Mouse (Mus musculus): ENCODE data around the gene Yrdc.

The Yrdc gene

DNA sequence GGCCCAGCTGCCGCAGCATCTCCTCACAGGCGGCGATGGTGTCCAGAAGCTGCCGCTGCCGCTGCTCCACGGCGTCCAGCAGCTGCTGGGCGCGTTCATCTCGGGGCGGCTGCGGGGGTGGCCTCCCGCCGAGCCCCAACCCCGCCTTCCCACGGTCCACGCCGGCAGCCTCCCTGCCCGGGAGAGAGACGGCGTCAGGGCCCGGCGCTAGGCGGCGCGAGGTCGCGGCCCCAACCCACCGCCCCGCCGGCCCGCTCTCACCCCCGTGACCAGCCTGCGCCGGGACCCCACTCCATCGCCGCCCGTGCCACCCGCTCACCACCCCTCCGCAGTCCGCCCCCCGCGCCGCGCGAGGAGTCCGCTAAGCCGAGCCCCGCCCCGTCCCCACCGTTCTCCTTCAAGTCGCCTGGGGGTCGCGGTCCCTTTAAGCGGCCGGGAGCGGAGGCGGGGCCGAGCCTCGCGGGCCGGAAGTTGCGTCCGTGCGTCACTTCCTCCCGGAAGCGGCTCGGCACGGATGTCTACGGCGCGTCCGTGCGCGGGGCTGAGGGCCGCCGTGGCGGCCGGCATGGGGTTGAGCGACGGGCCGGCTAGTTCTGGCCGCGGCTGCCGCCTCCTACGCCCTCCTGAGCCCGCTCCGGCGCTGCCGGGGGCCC, at the start of gene Yrdc:
TSS of gene Yrdc (plus strand) at position 419 of the 653 bp plus-strand sequence.
- DNase-seq (ENCODE audit: low spot score in 2 of 2): peak; percentile 91 to 96

DNA sequence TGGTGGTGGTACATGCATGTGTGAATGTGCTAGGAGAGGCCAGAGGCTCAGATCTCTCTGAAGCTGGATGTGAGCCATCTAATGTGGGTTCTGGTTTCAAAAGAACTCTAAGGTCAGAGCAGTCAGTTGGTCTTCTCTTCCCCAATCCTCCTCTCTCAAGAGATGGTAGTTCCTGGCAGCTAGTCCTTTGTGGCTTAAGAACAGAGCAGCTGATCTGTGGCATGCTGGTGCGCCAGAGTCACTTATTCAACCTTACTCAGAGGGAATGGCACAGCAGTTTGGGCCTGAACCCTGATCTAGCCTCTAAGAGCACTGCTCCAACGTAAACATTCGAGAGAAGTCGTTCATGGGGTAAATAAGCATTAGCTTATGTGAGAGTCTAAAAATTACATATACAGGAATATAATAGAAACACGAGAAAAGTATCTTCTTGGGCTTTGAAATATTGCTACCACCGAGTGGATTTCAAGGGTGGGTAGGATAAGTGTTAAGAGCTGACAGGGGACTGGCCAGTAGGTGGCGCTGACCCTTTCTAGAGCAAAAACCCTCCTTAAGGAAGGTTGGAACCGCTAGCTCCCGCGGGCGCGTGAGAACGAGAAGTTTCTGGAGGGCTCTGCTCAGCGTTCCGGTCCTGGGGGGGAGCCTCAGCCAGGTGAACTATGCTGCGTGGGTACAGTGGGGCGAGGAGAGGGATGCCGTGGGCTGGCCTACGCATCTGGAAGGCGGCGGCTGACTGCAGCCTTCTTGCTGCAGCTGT, 48.7 kb upstream of the Yrdc start, which contains the start of gene Mtf1:
TSS of gene Mtf1 (plus strand) at position 553 of the 757 bp plus-strand sequence.
- peak; percentile 89 to 97 for DNase-seq (ENCODE audit: low spot score in 2 of 2)

DNA sequence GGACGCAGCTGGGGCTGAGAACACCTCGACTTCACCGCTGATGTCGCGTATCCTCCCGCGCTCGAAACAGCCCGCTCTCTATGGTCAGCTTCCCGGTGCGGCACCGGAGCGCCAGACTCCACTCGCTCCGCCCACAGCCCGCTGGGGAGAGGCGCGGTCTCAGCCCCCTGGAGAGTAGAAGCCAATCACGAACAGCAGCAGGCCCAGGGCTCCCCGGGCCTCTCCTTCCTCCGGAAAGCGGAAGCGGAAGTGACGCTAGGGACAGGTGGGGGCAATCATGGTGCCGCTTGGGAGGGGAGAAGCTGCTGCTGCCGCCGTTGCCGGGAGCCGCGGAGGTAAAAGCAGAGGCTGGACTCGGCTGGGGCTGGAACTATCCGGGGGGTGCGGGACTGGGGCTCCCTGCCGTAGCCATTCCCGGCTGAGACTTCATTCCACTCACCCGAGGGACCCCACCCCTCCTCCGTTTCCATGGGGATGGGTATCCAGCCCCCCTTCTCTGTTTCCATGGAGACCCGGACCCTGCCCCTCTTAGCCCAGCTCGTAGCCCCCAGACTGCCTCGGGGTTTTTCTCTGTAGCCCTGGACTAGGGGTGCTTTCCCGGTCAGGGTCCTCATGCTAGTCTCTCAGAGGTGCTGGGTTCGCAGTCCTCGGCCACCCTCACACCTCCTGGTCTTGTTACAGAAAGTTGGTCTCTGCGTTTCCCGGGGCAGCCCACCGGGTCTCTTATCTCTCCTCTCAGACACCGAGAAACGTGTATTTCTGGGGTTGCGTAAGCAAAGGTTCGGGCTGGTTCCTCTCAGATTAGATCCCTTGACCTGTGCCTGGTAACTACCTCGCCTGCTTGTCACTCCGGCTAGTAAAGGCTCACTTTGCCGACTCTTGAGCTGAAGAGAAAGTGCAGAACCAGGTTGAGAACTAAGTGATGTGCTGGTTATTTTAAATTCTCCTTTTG, 47.9 kb upstream of the Yrdc start:
- peak; percentile 97 to 98 for DNase-seq (ENCODE audit: low spot score in 2 of 2)

DNA sequence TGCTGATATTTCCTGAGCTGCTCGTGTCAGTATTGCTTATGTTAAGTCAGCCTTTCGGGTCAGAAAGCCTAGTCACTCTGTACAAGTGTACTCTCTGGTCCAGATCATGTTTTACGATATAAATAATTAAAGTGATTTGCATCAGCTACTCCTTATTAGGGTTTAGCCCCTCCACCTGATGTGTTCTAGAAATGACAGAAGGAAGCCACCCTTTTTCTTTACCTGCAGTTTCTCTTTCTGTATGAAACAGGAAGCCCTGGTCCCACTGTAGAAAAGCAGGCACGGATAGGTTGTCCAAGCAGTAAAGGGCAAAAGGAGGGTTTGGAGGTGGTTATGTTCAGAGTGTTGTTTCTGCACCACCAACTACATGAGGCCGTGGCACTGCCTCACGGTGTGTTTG, 47.1 kb upstream of the Yrdc start:
- DNase-seq (ENCODE audit: low spot score in 2 of 2): no peak

DNA sequence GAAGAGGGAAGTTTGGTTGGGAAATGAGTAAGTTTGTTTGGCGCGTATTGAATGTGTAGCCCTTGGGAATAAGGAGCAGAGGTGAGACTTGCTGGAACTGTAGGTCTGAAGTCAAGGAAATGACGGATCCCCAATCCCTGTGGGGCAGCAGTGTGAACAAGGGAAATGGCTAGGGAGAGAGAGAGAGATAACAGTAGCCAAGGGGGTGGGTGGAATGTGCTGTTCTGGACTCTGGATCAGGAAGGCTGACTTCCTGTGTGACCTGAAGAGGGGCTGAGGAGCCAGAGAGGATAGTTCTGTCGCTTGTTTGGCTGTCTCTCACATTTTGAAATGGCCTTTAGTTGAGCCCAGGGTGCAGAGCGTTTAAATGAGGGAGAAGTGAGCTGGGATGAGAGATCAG, 42.0 kb upstream of the Yrdc start:
- no peak for DNase-seq (ENCODE audit: low spot score in 2 of 2)

DNA sequence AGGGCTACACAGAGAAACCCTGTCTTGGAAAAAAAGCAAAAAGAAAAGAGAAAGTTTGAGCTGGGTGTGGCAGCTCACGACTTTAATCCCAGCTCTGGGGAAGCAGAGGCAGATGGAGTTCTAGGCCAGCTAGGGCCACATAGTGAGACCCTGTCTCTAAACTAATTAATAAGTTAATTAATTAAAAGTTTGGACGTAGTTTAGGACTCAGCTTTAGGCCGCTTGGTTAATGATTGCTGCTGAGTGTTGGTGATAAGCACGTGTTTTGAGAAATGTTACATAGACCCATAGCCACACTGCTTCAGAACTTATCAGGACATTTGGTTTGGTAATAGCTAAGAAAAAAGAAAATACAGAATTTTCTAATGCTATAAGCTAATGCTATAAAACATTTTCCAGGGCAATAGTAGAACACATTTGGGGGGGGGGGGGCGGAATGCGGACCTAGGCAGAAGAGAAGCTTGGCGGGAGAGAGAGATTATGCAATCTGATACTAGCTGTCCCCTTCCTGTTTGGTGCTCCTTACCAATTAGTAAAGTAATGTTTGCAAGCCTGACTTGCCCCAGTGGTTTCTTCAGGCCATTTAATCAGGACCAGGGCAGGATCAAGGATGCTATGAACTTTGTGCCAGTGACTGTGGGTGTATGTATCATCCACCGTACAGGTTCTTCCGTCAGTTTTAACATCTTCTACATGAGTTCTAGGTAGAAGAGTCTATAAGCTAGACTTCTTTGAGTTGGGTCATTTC, 41.2 kb upstream of the Yrdc start:
- no peak for DNase-seq (ENCODE audit: low spot score in 2 of 2)

DNA sequence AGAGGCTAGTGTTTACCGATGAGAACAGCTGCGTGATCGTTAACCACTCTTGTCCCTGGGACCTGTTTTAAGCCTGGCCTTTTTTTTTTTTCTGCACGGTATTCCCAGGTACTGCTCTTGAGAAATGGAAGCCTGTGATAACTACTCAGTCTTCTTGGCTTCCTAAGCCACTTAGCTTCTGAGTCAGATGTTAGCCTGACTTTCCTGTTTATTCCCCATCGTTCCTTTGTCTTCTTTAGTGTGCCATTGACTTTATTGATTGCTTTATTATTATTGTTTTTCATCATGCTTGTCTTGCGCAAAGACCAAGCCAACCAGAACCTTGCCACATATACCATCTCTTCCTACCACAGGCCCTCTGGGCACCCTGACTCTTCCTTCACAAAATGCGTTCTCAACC, 40.4 kb upstream of the Yrdc start:
- no peak for DNase-seq (ENCODE audit: low spot score in 2 of 2)

DNA sequence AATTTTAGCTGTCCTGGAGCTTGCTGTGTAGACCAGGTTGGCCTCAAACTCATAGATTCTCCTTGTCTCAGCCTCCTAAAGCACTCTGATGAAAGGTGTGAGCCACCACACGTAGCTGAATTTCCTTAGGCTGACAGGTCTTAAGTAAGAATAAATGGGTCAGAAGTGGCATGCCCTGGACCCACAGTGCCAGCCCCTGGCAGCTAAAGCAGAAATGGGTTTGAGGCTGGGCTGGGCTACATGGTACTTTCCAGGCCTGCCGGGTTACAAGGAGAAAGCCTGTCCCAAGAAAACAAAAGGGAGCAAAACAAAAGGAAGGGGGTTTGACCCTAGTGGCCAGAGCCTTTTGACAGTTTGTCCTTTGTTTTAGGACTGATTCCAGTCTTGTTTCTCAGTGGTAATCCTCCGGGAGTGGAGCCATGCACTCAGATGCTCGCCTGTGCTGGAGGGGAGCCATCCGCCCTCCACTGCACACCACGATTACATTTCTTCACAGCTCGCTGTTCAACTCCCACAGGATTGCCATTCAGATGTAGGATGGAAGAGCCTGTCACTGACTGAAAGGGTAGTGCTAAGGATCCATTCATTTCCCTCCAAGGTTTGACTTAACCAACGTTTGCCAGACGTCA, 39.0 kb upstream of the Yrdc start:
- DNase-seq (ENCODE audit: low spot score in 2 of 2): no peak

DNA sequence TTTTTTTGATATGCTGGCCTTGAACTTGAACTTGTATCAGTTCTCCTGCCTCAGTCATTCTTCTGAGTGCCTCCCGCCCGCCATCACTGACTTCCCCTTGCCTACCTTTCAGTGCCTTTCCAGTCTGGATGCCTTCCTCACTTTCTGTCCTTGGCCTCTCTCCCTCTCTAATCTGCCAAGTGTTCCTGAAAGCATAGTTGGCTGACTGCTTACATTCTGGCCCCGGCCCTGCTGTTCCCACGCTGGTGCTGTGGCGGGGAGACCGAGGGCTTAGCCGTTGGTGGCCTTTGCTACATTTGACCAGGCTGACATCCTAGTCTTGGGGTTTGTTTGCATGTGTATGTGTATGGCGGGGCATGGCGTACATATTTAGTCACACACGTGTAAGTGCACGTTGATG, 34.6 kb upstream of the Yrdc start:
- no peak for DNase-seq (ENCODE audit: low spot score in 2 of 2)

DNA sequence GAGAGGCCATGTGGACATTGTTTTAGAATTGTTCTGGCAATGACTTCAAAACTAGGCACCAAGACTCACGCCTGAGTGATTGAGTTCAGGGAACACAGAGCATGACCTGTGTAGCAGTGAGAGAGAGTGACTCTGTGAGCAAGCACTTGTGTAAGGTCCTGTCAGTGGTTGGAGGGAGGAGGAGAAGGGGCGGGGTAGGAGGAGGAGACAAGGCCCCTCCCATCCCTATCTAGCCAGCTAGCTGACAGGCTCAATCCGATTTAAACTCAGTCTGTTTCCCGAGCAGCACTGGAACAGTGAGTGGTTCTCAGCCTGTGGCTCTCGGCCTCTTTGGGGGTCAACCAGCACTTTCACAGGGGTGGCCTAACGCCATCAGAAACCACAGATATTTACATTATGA, 32.7 kb upstream of the Yrdc start:
- peak in 1 of 2 experiments; percentile 47 for DNase-seq (ENCODE audit: low spot score in 2 of 2)

DNA sequence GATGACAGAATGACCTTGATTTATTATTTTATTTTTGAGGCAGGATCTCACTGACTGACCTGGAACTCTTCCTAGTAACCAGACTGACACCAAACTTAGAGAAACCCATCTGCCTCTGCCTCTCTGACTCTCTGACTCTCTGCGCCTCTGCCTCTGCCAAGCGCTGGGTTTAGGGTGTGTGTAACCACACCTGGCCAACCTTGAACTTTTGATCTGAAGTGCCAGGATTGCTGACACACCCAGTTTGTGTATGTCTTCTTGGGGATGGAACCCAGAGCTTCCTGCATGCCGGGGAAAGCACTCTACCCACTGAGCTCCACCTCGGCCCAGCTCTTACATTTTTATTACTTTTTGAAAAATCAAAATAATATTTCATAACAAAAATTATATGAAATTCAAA, 31.6 kb upstream of the Yrdc start:
- DNase-seq (ENCODE audit: low spot score in 2 of 2): no peak

DNA sequence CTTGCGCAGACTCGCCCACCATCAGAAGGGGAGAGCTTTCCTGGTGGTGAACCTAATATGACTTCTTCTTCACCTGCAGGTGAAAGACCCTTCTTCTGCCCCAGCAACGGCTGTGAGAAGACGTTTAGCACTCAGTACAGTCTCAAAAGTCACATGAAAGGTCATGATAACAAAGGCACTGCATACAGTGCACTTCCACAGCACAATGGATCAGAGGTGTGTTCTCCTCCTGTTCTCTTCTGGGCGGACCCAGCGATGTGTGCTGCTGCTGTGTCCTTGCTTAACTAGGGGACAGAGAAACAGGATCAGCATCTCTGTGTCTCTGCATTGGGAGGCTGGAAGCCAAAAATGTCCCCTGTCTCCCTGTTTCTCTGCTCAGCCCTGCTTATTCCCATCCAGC, 25.5 kb upstream of the Yrdc start:
- no peak for DNase-seq (ENCODE audit: low spot score in 2 of 2)

DNA sequence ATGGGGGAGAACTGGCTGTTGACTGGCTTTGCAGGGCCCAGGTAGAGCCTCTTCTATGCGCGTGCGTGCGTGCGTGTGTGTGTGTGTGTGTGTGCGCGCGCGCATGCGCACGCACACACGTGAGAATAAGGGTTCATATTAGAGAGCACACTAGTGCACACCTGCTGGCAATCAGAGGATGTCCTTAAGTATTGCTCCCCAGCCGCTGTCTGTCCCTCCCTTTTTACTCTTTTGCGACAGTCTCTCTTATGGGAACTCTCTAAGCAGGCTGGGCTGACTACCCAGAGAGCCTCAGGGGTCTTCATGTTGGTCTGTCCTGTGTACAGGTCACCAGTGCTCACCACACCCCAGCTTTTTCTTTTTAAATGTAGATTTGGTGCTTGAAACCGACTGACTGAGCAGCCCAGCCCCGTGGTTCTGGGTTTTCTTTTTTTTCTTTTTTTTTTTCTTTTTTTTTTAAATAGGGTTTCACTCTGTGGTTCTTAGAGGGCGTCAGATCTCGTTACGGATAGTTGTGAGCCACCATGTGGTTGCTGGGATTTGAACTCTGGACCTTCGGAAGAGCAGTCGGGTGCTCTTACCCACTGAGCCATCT, 25.0 kb upstream of the Yrdc start:
- no peak for DNase-seq (ENCODE audit: low spot score in 2 of 2)

DNA sequence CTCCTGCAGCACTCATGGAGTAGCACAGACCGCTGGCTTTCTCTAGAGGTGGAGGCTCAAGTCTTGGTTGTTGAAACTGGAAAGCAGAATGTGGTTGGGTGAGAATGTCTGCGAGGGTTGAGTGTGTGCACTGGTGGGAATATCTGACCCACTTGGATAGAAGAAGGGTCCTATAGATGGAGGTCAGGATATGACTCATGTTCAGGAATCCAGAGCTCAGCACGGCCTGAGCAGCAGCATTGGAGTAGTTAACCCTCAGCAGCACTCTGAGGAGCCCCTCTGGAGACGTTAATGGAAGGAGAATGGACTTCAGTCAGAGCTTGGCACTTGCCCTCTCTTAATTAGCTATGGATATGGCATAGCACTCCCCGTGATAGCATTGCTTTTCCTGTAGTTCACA, 20.8 kb upstream of the Yrdc start:
- no peak for DNase-seq (ENCODE audit: low spot score in 2 of 2)

DNA sequence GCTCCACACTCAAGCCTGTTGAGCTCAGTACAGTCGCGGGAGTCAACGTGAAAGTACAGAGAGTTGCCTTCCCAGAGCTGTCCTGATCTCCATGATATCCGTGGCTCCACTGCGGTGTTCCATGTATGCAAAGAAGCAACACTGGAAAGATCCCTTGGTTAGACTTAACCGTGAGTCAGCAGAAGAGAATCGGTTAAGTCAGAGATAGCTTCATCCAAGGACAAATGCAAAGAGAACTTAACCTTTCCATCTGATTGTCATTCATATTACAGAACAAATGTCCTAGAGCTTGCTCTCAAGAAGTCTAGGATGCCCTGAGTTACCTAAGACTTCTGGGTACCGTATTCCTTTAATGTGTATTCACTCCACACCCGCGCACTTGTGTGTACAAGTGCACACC, 17.7 kb upstream of the Yrdc start:
- DNase-seq (ENCODE audit: low spot score in 2 of 2): no peak

DNA sequence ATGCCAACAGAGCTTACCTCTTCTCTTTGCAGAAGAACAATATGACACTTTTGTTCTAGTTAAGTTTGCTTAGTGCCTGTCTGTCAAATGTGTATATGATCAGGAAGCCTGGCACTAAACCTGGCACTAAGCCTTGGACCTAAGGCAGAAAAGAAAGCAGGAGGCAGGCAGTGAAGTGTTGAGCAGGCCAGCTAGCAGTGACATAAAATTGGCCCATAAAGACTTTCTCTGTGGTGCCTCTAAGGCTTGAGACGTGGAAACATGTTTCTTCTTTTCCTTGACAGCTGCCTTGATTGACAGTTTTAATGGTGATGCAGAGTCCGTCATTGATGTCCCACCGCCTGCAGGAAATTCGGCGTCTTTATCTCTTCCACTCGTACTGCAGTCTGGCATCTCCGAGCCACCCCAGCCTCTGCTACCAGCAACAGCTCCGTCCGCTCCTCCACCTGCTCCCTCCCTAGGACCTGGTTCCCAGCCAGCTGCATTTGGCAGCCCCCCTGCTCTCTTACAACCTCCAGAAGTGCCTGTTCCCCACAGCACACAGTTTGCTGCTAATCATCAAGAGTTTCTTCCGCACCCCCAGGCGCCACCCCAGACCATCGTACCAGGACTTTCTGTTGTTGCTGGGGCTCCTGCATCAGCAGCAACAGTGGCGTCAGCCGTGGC, 12.3 kb upstream of the Yrdc start:
- no peak for DNase-seq (ENCODE audit: low spot score in 2 of 2)

DNA sequence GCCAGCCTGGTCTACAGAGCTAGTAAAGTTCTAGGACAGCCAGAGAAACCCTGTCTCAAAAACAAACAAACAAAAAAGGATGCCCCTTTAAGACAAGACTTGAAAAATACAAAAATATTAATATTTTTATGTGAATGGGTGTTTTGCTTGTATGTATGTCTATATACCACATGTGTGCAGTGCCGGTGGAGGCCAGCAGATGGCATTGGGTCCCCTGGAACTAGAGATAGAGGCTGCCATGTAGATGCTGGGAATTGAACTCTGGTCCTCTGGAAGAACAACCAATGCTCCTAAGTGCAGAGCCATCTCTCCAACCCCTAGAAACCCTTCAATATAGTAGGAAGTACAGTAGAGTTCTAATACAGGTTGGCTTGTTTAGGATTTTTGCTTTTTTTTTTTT, 9.5 kb upstream of the Yrdc start:
- no peak for DNase-seq (ENCODE audit: low spot score in 2 of 2)

DNA sequence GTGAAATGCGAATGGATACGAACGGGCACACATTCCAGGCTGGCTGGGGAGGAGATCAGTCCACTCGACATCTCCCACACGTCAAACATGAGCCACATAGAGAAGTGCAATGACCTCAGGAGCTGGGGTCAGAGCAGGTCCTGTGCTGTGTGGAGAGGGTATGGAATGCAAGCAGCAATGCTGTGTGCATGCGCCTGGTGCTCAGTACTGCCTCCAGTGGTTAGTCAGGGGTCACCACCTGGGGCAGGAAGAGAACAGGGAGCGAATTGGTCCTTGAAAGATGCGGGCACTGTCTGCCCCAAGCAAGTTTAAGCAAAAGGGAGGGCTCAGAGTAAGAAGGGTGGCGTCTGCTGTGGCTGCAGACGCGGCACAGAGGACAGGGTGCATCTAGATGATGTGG, 7.0 kb upstream of the Yrdc start:
- DNase-seq (ENCODE audit: low spot score in 2 of 2): peak; percentile 52 to 76

DNA sequence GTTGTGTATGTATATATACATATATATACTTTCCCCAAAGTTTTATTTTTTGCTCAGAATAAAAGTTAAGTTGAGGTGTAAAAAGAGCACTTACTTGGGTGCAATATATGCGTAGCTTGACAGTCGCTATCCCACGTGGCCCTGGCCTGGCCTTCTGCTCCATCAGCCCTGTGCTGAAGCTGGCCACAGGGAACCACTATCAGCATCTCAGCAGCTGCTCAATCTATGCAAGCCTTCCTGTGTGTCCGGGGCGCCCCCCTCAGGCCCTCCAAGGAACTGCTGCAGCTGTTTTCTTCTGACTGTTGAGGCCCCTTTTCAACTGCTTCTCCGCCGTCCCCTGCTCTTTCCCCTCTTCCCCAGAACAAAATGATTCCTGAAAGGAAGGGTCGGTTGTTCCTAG, 2.9 kb upstream of the Yrdc start:
- peak; percentile 86 to 95 for DNase-seq (ENCODE audit: low spot score in 2 of 2)

DNA sequence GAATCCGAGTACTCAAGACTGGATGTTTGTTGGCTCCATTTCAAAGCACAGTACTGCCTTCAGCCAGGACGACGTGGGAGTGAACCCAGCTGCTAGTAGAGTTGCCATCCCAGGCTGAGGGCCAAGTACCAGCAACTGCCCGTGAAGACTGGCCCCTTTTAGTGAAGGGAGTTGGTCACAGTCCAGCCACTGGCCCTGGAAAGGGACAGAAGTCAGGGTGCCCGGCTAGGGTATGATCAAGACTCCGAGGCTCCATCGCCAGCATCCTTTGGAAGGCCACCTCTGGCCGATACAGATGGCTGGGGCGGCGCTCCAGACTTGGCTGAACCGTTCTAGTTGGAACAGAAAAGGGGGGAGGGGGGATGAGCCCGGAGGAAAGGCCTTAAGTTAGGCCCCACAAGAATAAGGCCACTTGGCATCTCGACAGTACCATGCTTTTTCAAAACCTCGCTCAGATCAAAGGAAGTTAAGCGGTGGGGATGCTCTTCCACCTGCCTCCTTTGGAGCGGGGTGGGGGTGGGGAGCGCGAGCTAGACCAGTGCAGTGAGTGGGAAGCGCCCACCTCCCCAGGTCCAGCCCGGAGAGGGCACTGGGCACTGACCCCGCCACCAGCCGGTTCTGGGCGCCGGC, 733 bp upstream of the Yrdc start:
- peak; percentile 26 to 71 for DNase-seq (ENCODE audit: low spot score in 2 of 2)

Measured in spleen, postnatal 4 days (tissue).